Mouse (Mus musculus) lung, postnatal 0 days (tissue): ENCODE data around the gene Cobl. TPM values are rescaled to one million over a fixed set of nuclear protein-coding genes. Genes with fewer than 3 reads are reported as not detected.

Source experiments
- ATAC-seq: fragments of 200-750 bp; cut with Nextera tagmentation; 2 replicates; pipeline ENCODE4 v1.8.0; 2017; ENCODE audit warnings: moderate library complexity
- DNase-seq: peaks from one replicate; pipeline ENCODE4 v3.0.0-alpha.2; 2016; ENCODE audit warnings: low spot score
- H3K27ac ChIP-seq: fragments of 300-500 bp; sonication (generic); 2 replicates; pipeline ENCODE4 v1.5.1; 2014; ENCODE audit warnings: antibody characterized with exemption, mild to moderate bottlenecking, low read length, mixed read lengths
- H3K27me3 ChIP-seq: fragments of 300-500 bp; sonication (generic); replicated peaks from 2 replicates; pipeline ENCODE4 v1.6.1; 2014; ENCODE audit warnings: low read length, mixed read lengths; ENCODE audit not compliant: insufficient read depth
- H3K36me3 ChIP-seq: fragments of 300-500 bp; sonication (generic); 2 replicates; pipeline ENCODE4 v1.6.1; 2014; ENCODE audit warnings: low read length, mixed read lengths; ENCODE audit not compliant: insufficient read depth
- H3K4me1 ChIP-seq: fragments of 300-500 bp; sonication (generic); 2 replicates; pipeline ENCODE4 v1.6.1; 2014; ENCODE audit warnings: antibody characterized with exemption, low read depth, low read length, mixed read lengths; ENCODE audit not compliant: insufficient read depth
- H3K4me2 ChIP-seq: fragments of 300-500 bp; sonication (generic); replicated peaks from 2 replicates; pipeline ENCODE4 v1.6.1; 2014; ENCODE audit warnings: low read depth, mild to moderate bottlenecking, low read length, moderate library complexity, mixed read lengths
- H3K4me3 ChIP-seq: fragments of 300-500 bp; sonication (generic); 2 replicates; pipeline ENCODE4 v1.5.1; 2014; ENCODE audit warnings: low read depth, low read length
- H3K9ac ChIP-seq: fragments of 300-500 bp; sonication (generic); replicated peaks from 2 replicates; pipeline ENCODE4 v1.6.1; 2014; ENCODE audit warnings: low read depth, mild to moderate bottlenecking
- H3K9me3 ChIP-seq: fragments of 300-500 bp; sonication (generic); 2 replicates; pipeline ENCODE4 v1.6.1; 2016; ENCODE audit warnings: low read length, mixed read lengths
- CTCF ChIP-seq: IDR thresholded peaks from 2 replicates; pipeline ENCODE4 v1.5.1; 2016; ENCODE audit warnings: antibody characterized with exemption, mild to moderate bottlenecking
- EP300 ChIP-seq: IDR thresholded peaks from 2 replicates; pipeline ENCODE4 v1.6.1; 2016; ENCODE audit warnings: antibody characterized with exemption, mild to moderate bottlenecking, control low read depth
- WGBS: fragments of 180-500 bp; shearing (Covaris S2); extraction: QIAGEN DNeasy Blood & Tissue Kit; methylation state at CpG from one replicate; pipeline ENCODE4 v1.1.7; 2014; 5-methylcytosine and 5-hydroxymethylcytosine counted together
- polyA plus RNA-seq: library from polyadenylated mRNA; unstranded; fragments of >200 nt; fragmentation: Nextera tagmentation; extraction: Ambion mirVana; gene quantifications from 2 replicates; pipeline ENCODE4 v1.2.1, GENCODE M21; 2015

Cobl gene
- polyA plus RNA-seq, 1 experiment from 2014 or later, result 9.7 TPM

DNA sequence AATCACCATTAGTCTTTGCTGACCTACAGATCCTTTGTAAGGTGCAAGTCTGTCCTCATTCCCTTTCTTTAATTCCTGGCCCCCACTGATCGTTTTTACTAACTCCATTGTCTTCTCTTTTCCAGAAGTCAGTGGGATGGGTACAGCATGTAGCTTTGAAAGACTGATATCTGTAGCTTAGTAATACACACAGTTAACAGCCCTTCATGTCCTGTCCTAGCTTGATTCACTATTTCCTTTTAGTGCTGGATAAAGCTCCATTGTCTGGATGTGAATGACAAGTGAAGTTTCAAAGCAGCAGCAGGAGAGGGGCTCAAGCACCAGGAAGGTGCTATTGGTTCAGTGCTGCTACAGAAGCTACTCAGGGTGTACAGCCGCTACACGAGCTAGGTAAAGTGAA, 28.9 kb downstream of the Cobl start:
- Histone ChIP-seq H3K27ac (no peak overlapping the region), H3K9ac (no peak overlapping the region), H3K4me3 (no peak overlapping the region), H3K9me3 (no peaks in the 10 kb centered on the region), H3K27me3 (no peaks in the 10 kb centered on the region), H3K4me1 (no peaks in the 10 kb centered on the region), H3K36me3 (no peaks in the 10 kb centered on the region), H3K4me2 (no peak overlapping the region)
- DNase-seq (no peak), ATAC-seq (no peak)
- no peak for TF ChIP-seq CTCF
- no peak for TF ChIP-seq EP300
- WGBS, result 57% methylated on average over 3 of the region's 3 CpGs

GRCm38 (mm10) chr11:12435018-12435417, 29.7 kb downstream of the Cobl start:
- H3K4me1 ChIP-seq, result peaks cover 6% of the 10 kb centered on the region; the same call in 1 of the 2 replicates
- no peak overlapping the region for H3K4me3 ChIP-seq
- no peak overlapping the region for H3K27ac ChIP-seq
- no peaks in the 10 kb centered on the region for H3K9me3 ChIP-seq
- DNase-seq, result no peak
- ATAC-seq, result peak; percentile 40; the same call in 1 of the 2 replicates
- H3K4me2 ChIP-seq, result 0 out of 2 replicates have a peak overlapping the region, but pooled peaks have one; percentile 9
- 22% methylated on average over 4 of the region's 4 CpGs for WGBS
- TF ChIP-seq CTCF, result no peak
- TF ChIP-seq EP300, result no peak
- no peaks in the 10 kb centered on the region for H3K36me3 ChIP-seq
- no peak overlapping the region for H3K9ac ChIP-seq
- no peaks in the 10 kb centered on the region for H3K27me3 ChIP-seq

- H3K4me1 ChIP-seq, result peaks cover 10% of the 10 kb centered on the region; the same call in 1 of the 2 replicates
- H3K36me3 ChIP-seq, result no peaks in the 10 kb centered on the region
- no peak overlapping the region for H3K27ac ChIP-seq
- 0 out of 2 replicates have a peak overlapping the region, but pooled peaks have one; percentile 9 for H3K4me2 ChIP-seq
- no peaks in the 10 kb centered on the region for H3K9me3 ChIP-seq
- TF ChIP-seq EP300, result no peak
- no peak for TF ChIP-seq CTCF
- ATAC-seq (peak; percentile 30; the same call in 1 of the 2 replicates), DNase-seq (no peak)
- H3K27me3 ChIP-seq, result no peaks in the 10 kb centered on the region
- 42% methylated on average over 4 of the region's 4 CpGs for WGBS
- H3K4me3 ChIP-seq, result no peak overlapping the region
- H3K9ac ChIP-seq, result no peak overlapping the region
These were observed 30.2 kb downstream of the Cobl start for GRCm38 (mm10) chr11:12434597-12434996.

DNA sequence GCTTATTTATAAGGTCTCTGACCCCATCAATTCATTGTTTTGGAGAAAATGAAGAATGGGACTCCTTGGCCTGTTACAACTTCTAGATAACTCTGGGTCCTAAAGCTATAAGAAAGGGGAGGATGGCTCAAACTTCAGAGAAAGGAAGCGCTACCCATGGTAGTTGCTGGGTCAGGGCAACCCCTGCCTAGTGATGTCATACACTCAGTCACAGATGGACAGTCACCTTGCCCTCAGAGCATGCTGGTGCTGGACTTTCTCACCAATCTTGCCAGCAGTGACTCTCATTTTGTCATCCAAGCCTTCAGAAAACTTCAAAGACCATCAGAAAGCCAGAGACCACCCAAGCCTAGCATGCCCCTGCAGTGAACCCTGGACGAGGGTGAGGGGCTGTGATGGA, 32.8 kb downstream of the Cobl start:
- no peak for TF ChIP-seq CTCF
- TF ChIP-seq EP300, result no peak
- H3K36me3 ChIP-seq, result no peaks in the 10 kb centered on the region
- no peaks in the 10 kb centered on the region for H3K9me3 ChIP-seq
- no peak overlapping the region for H3K4me2 ChIP-seq
- ATAC-seq (no peak), DNase-seq (no peak)
- WGBS, result 81% methylated on average over 2 of the region's 2 CpGs
- H3K4me3 ChIP-seq, result no peak overlapping the region
- no peak overlapping the region for H3K9ac ChIP-seq
- peaks cover 10% of the 10 kb centered on the region; the same call in 1 of the 2 replicates for H3K4me1 ChIP-seq
- H3K27ac ChIP-seq, result no peak overlapping the region
- no peaks in the 10 kb centered on the region for H3K27me3 ChIP-seq

DNA sequence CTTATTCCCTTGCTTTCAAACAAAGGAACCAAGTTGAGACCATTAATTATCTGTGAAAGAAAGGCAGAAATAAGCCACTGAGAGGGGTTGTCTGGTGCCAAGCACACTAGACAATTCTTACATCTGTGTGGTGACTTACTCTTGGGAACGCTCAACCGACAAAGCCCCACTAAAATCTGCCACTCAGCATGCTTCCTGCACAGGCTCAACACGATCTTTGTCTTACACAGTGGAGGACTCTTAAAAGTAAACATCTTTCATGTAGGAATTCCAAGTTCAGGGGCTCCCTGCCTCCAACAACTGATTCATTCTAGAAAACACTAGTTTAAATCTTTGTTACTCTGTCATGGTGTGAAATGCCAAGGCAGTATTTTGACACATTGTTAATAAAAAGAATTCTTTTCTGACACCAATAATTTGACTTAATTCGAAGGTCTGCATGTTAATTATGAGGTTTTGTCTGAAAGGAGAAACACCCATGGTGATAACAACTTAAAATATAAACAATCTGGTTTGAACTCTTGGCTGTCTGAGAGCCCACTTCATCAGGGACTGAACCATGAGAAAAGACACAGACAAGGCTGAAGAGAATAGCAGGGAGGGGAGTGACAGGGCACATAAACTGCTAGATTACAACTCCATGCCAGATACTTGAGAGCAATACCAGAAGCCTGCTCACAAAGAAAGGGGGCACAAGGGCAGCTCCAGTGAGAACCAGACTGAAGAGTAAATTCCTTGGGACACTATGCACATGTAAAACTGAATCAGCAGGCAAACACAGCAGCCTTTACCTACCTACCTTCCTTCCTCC, 34.3 kb downstream of the Cobl start:
- Histone ChIP-seq H3K4me3 (no peak overlapping the region), H3K4me2 (no peak overlapping the region), H3K27me3 (no peaks in the 10 kb centered on the region)

DNA sequence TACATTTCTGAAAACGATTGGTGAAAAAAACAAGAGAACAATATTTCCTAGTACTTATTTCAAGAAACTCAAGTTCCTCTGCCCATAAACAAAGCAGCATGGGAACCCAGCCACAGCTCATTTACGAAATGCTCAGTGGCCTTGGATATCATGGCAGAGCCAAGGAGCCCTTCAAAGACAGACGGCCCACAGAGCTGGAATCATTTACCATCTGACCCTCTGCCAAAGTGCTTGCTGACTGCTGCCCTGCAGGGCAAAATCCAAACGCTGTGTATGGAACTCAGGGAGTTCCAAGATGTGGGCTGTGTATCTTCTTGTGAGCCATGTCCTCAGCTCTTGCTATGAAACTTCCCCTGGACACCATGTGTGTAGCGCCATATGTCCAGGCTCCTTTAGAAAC, 38.0 kb downstream of the Cobl start:
- no peak for ATAC-seq
- Histone ChIP-seq H3K27me3 (no peaks in the 10 kb centered on the region), H3K4me1 (peaks cover 10% of the 10 kb centered on the region; the same call in 1 of the 2 replicates), H3K4me3 (no peak overlapping the region), H3K9me3 (no peaks in the 10 kb centered on the region), H3K27ac (no peak overlapping the region), H3K4me2 (no peak overlapping the region), H3K9ac (no peak overlapping the region), H3K36me3 (no peaks in the 10 kb centered on the region)
- WGBS, result 61% methylated on average over 5 of the region's 5 CpGs
- DNase-seq, result no peak
- TF ChIP-seq CTCF, result no peak
- TF ChIP-seq EP300, result no peak

More for the DNA sequence above, 34.3 kb downstream of the Cobl start:
- 3% methylated on average over 4 of the region's 4 CpGs for WGBS
- H3K9me3 ChIP-seq, result no peaks in the 10 kb centered on the region
- H3K9ac ChIP-seq, result no peak overlapping the region
- peak; percentile 59 for ATAC-seq
- DNase-seq, result peak; percentile 59
- no peak for TF ChIP-seq EP300
- TF ChIP-seq CTCF, result no peak
- H3K36me3 ChIP-seq, result no peaks in the 10 kb centered on the region
- peak overlapping the region; percentile 38; the same call in 1 of the 2 replicates for H3K27ac ChIP-seq
- peaks cover 10% of the 10 kb centered on the region; the same call in 1 of the 2 replicates for H3K4me1 ChIP-seq
